Mouse (Mus musculus): ENCODE measurements around the gene Flii. TPM values are rescaled to one million over a fixed set of nuclear protein-coding genes. Genes with fewer than 3 reads are reported as not detected.
A peak's percentile ranks its signal among the peaks of the same experiment; 100 is the strongest.

Gene Flii
- 279 to 316 TPM (median 279 TPM) in 3 replicates for total RNA-seq (2017)

- ATAC-seq (replicated peaks; ENCODE audit: insufficient number of reproducible peaks, low FRiP score, low TSS enrichment, poor library complexity, severe bottlenecking) = peak; percentile 15
These were observed at the start of gene Flii for GRCm38 (mm10) chr11:60726601-60727391. Gene Flii (minus strand): TSS chr11:60727263.

DNA sequence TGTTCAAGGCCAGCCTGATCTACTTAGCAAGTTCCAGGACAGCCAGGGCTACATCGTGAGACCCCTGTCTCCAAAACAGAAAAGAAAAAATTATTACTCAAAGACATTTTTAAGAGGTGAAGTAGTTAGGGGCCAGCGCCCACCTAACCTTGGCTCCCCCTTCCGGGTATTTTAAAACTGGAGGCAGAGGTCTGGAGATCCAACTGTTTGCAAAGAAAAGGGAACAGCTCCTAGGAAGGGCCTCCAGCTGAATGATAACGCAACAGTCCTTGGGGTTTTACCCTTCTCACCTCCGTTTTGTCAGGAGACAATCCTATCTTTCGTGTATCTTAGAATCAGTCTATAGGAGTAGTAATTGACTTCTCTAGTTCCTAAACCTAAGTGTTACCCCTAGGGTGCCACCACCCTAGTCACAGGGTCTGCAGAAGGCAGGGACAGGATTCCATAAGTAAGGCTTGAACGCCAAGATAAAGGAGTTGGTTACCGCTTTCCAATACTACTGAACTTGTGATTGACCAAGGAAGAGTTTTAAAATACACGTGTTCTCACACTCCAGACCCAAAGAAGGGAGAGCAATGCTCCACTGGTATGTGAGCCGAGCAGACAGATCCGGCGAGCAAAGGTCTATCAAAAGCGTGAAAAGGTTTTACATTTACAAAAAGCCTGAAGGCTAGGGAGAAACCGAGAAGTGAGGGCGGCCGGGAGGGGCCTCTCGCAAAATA, 49.2 kb upstream of the Flii start:
- ATAC-seq (replicated peaks; ENCODE audit: insufficient number of reproducible peaks, low FRiP score, low TSS enrichment, poor library complexity, severe bottlenecking) = no peak

GRCm38 (mm10) chr11:60775578-60775977, 48.5 kb upstream of the Flii start:
- no peak for ATAC-seq (replicated peaks; ENCODE audit: insufficient number of reproducible peaks, low FRiP score, low TSS enrichment, poor library complexity, severe bottlenecking)

DNA sequence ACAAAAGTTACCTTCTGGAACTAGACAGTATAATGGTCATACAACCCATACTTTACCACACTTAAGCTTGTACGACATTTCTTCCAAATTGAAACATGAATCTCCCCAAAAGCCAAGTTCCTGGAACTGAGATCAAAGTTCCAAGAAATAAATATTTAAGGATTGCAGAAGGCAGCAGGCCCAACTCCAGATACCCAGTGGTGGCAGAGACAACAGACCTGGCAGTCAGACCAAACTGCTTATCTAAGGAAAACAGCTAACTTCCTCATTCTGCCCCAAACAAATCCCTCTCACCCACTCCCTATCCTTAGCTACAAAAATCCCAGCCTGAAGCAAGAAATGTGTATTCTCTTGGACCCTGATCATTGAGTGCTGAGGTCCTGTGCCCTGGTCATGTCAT, 47.8 kb upstream of the Flii start:
- ATAC-seq (replicated peaks; ENCODE audit: insufficient number of reproducible peaks, low FRiP score, low TSS enrichment, poor library complexity, severe bottlenecking) = no peak

DNA sequence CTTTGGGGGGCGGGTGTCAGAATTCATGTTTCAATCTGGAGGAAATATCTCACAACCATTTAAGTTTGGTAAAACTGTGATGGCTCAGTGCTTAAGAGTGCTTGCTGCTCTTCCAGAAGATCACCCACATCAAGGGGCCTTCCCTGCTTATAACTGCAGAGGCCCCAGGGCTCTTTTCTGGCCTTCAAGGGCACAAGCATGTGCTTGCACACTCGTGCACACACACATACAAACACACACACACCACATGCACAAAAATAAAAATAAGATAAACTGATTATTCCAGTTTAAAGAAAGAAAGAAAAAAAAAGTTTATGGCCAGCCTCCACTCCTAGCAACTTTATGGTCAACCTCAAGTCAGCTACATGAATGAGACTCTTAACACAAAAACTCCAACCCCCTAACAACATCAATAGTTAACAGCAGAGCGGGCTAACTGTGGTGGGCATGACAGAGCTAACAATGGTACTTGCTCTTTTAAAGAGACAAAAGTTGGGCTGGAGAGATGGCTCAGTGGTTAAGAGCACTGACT, 47.2 kb upstream of the Flii start:
- no peak for ATAC-seq (replicated peaks; ENCODE audit: insufficient number of reproducible peaks, low FRiP score, low TSS enrichment, poor library complexity, severe bottlenecking)

DNA sequence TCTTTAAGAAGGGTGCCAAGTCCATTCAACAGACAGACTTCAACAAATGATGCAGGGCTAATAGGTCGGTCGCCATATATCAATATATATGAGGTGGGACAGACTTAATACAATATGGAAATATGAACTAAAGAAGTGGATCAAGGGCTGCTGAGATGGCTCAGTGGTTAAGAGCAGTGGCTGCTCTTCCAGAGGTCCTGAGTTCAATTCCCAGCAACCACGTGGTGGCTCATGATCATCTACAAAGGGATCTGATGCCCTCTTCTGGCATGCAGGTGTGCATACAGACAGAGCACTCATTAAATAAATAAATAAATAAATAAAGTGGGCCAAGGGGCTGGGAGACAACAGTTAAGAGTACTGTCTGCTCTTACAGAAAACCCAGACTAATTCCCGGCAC, 45.1 kb upstream of the Flii start:
- no peak for ATAC-seq (replicated peaks; ENCODE audit: insufficient number of reproducible peaks, low FRiP score, low TSS enrichment, poor library complexity, severe bottlenecking)

DNA sequence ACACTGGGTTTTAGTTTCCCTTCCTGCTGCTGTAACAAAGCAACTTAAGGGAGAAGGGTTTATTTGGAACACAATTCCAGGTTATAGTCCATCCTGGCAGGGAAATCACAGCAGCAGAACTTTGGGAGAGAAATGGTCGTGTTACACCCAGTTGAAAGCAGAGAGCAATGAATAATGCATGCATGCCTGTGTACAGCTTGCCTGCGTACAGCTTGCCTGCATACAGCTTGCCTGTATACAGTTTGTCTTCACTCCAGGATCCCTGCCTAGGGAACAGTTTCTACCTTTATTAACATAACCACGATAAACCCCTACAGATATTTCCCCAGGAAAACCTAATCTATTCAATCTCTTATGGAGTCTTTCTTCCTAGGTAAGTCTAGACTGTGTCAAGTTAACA, 43.7 kb upstream of the Flii start:
- ATAC-seq (replicated peaks; ENCODE audit: insufficient number of reproducible peaks, low FRiP score, low TSS enrichment, poor library complexity, severe bottlenecking) = no peak

DNA sequence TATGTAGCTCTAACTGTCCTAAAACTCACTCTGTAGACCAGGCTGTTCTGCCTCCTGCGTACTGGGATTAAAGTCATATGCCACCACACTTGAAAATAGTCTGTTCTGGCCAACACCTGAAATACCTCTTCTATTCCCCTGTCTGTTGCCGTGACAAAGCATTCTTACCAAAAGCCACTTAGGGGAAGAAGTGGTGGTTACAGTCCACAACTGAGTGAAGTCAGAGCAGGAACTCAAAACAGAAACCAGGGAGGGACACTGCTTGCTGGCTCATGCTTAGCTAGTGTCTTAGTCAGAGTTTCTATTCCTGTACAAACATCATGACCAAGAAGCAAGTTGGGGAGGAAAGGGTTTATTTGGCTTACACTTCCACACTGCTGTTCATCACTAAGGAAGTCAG, 42.3 kb upstream of the Flii start:
- peak; percentile 96 for ATAC-seq (replicated peaks; ENCODE audit: insufficient number of reproducible peaks, low FRiP score, low TSS enrichment, poor library complexity, severe bottlenecking)

- no peak for ATAC-seq (replicated peaks; ENCODE audit: insufficient number of reproducible peaks, low FRiP score, low TSS enrichment, poor library complexity, severe bottlenecking)
These were observed 39.9 kb upstream of the Flii start for GRCm38 (mm10) chr11:60766969-60767368.

- ATAC-seq (replicated peaks; ENCODE audit: insufficient number of reproducible peaks, low FRiP score, low TSS enrichment, poor library complexity, severe bottlenecking) = no peak
These were observed 34.6 kb upstream of the Flii start for GRCm38 (mm10) chr11:60761681-60762080.

GRCm38 (mm10) chr11:60755570-60755969, 28.5 kb upstream of the Flii start:
- ATAC-seq (replicated peaks; ENCODE audit: insufficient number of reproducible peaks, low FRiP score, low TSS enrichment, poor library complexity, severe bottlenecking) = no peak

GRCm38 (mm10) chr11:60740321-60740720, 13.3 kb upstream of the Flii start:
- no peak for ATAC-seq (replicated peaks; ENCODE audit: insufficient number of reproducible peaks, low FRiP score, low TSS enrichment, poor library complexity, severe bottlenecking)

- ATAC-seq (replicated peaks; ENCODE audit: insufficient number of reproducible peaks, low FRiP score, low TSS enrichment, poor library complexity, severe bottlenecking) = no peak
These were observed 10.4 kb upstream of the Flii start for GRCm38 (mm10) chr11:60737450-60737849.

- no peak for ATAC-seq (replicated peaks; ENCODE audit: insufficient number of reproducible peaks, low FRiP score, low TSS enrichment, poor library complexity, severe bottlenecking)
These were observed 9.4 kb upstream of the Flii start for GRCm38 (mm10) chr11:60736491-60736890.

DNA sequence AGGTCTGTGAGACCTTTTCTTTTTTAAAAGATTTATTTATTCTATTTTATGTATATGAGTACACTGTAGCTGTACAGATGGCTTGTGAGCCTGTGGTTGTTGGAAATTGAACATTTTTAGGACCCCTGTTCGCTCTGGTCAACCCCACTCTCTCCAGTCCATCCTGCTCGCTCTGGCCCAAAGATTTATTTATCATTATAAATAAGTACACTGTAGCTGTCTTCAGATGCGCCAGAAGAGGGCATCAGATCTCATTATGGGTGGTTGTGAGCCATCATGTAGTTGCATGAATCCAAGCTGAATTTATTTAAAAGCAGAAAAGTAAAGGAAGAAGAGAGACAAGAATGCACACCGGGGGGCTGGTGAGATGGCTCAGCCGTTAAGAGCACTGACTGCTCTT, 8.1 kb upstream of the Flii start:
- no peak for ATAC-seq (replicated peaks; ENCODE audit: insufficient number of reproducible peaks, low FRiP score, low TSS enrichment, poor library complexity, severe bottlenecking)

- ATAC-seq (replicated peaks; ENCODE audit: insufficient number of reproducible peaks, low FRiP score, low TSS enrichment, poor library complexity, severe bottlenecking) = no peak
These were observed 7.1 kb upstream of the Flii start for GRCm38 (mm10) chr11:60734206-60734605.

DNA sequence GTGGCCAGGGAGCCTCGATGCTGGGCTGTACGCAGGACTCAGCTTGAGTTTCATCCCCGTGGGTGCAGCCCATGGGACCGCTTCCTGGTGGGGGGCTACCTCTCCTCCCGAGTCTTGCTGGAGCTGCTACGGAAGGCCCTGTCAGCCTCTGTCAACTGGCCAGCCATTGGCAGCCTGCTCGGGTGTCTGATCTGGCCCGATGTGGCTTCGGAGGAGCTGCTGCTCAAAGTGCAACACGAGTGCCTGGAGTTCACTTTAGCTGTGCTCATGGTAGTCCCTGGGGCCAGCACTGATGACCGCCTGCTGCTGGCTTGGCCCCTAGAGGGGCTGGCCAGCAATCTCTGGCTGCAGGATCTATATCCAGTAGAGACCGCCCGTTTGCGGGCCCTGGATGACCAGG, 4.2 kb upstream of the Flii start:
- ATAC-seq (replicated peaks; ENCODE audit: insufficient number of reproducible peaks, low FRiP score, low TSS enrichment, poor library complexity, severe bottlenecking) = no peak

DNA sequence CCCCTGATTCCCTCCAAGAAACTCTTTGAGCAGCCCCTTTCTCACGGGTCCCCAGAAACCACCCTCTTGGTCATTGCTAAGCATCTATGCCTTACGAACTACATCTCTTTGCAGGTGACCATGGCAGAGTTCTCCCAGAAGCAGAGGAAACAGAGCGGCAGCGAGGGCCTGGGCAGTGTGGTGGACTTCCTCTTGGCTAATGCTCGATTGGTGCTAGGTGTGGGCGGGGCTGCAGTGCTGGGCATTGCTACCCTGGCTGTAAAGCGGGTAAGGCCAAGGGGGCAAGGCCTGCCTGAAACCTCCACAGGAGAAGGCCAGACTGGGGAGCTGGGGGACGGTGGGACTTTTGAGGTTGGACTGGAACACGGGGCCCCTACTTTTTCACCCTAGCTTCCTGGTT, 3.1 kb upstream of the Flii start:
- no peak for ATAC-seq (replicated peaks; ENCODE audit: insufficient number of reproducible peaks, low FRiP score, low TSS enrichment, poor library complexity, severe bottlenecking)

- ATAC-seq (replicated peaks; ENCODE audit: insufficient number of reproducible peaks, low FRiP score, low TSS enrichment, poor library complexity, severe bottlenecking) = no peak
These were observed 2.2 kb upstream of the Flii start for GRCm38 (mm10) chr11:60729217-60729641.

DNA sequence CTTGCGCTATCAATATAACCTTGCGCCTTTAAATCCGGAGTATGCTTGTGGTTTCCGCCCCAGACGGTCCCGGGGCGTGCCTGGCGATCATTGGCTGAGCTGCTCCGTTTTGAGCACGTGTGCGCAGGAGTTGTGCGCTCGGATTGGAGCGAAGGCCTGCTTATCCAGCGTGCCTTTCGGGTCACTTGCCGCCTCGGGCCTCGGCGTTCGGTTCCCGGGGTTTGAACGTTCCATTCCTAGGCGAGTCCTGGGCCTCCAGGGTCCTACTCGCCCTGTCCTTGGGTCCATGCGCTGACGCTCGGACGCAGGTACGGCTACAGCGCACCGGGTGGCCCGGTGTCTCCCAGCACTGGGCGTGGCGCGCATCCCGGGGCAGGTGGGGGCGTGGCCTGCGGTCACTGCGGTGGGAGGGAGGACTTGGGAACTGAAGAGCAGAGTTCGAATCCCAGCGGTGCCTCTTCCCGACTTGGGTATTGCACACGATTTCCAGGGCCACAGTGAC, 1.2 kb upstream of the Flii start, which contains the start of gene Mief2:
Gene Mief2 (plus strand): TSS at position 139 of the 502 bp plus-strand sequence.
- ATAC-seq (replicated peaks; ENCODE audit: insufficient number of reproducible peaks, low FRiP score, low TSS enrichment, poor library complexity, severe bottlenecking) = peak; percentile 90
